Mouse (Mus musculus): ENCODE data around the gene Ube2g2. TPM values are rescaled to one million over a fixed set of nuclear protein-coding genes. Genes with fewer than 3 reads are reported as not detected.

Ube2g2 gene
- polyA plus RNA-seq (2012; rRNA removed; ENCODE audit: low replicate concordance), result 37.7 and 49.2 TPM in 2 replicates

GRCm38 (mm10) chr10:77622055-77622988 is at the start of gene Ube2g2:
Ube2g2 (plus strand) TSS chr10:77622275.

GRCm38 (mm10) chr10:77581408-77582284 is 40.4 kb upstream of the Ube2g2 start, which contains the start of gene Pttg1ip:
Pttg1ip (plus strand) TSS chr10:77581720.

GRCm38 (mm10) chr10:77605908-77606826 is 15.9 kb upstream of the Ube2g2 start, which contains the start of the genes Sumo3 and Gm49325:
Sumo3 (plus strand) TSS chr10:77606097.
Gm49325 (plus strand) TSS chr10:77606197.

DNA sequence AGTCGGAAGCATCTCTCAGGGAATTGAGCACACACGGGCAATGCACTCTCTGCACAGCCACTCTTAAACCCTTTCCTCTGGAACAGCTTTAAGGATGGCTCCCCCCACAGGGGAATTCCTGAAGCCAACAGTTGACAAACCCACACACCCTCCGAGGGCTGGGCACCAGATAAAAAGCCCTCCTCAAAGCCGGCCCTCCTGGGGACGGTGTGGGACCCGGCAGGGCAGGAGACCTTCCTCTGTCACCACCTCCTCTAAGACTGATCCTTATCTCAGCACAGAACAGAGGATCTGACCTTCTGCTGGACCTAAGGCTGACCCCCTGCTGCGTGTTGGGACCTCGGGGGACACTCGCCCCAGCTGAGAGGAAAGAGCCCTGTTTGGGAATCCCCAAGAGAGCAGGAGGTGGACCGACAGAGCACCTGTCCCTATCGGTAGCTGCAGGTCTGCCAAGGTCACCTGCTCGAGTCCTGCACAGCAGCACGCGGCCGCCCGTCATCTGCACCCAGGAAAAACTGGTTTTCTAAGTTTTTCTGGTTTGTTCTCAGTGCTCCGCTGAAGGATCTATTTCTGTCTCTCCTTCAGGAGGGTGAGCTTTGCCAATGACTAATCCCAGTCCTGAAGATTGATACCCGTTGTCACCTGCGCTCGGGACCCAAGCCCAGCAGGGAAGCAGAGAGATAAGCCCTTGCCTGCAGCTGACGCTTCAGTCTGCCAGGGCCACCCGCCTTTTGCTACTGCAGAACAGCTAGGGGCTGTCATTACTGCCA is 64.0 kb downstream of the Ube2g2 start, which contains the start of gene Tspear:
TSS of gene Tspear (plus strand) at position 675 of the 770 bp plus-strand sequence.

DNA sequence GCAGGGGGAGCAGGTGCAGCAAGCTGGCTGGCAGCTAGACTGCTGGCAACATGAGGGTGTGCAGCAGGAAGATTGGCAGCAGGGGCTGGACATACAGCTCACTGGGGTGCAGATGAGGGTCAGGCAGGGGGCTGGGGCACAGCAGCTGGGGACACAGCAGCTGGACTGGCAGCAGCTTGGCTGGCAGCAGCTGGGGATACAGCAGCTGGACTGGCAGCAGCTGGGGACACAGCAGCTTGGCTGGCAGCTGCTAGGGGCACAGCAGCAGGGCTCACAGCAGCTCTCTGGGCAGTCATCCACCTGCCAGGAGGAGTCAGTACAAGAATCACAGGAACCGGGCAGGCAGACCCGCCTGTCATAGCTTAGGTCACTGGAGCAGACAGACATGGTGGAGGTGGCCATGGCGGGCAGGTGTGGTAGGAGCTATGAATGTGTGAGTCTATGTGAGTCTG is 68.3 kb downstream of the Ube2g2 start, which contains the start of gene Gm19402:
TSS of gene Gm19402 (minus strand) at position 402 of the 452 bp plus-strand sequence.

Other genes starting within 250 kb of the Ube2g2 start
- 7.3 and 9.4 TPM in 2 replicates for gene Adarb1, start 204.0 kb upstream of the Ube2g2 start, polyA plus RNA-seq (2012; rRNA removed; ENCODE audit: low replicate concordance)
- 22.0 and 26.7 TPM in 2 replicates for gene Fam207a, start 106.5 kb upstream of the Ube2g2 start, polyA plus RNA-seq (2012; rRNA removed; ENCODE audit: low replicate concordance)
- 54.9 and 63.3 TPM in 2 replicates for gene Itgb2, start 92.0 kb upstream of the Ube2g2 start, polyA plus RNA-seq (2012; rRNA removed; ENCODE audit: low replicate concordance)
- gene Pttg1ip, start 40.6 kb upstream of the Ube2g2 start, polyA plus RNA-seq (2012; rRNA removed; ENCODE audit: low replicate concordance), result 156 and 229 TPM in 2 replicates
- gene Sumo3, start 16.2 kb upstream of the Ube2g2 start, polyA plus RNA-seq (2012; rRNA removed; ENCODE audit: low replicate concordance), result 136 and 145 TPM in 2 replicates
- not detected in 2 replicates for gene Gm49325, start 16.1 kb upstream of the Ube2g2 start, polyA plus RNA-seq (2012; rRNA removed; ENCODE audit: low replicate concordance)
- 0.49 and 0.69 TPM in 2 replicates for gene Tspear, start 64.3 kb downstream of the Ube2g2 start, polyA plus RNA-seq (2012; rRNA removed; ENCODE audit: low replicate concordance)
- gene Gm19402, start 68.5 kb downstream of the Ube2g2 start, polyA plus RNA-seq (2012; rRNA removed; ENCODE audit: low replicate concordance), result not detected in 2 replicates
- gene Gm9508, start 75.0 kb downstream of the Ube2g2 start, polyA plus RNA-seq (2012; rRNA removed; ENCODE audit: low replicate concordance), result not detected in 2 replicates
- gene Gm10272, start 84.4 kb downstream of the Ube2g2 start, polyA plus RNA-seq (2012; rRNA removed; ENCODE audit: low replicate concordance), result not detected in 2 replicates
- not detected in 2 replicates for gene Gm10024, start 89.2 kb downstream of the Ube2g2 start, polyA plus RNA-seq (2012; rRNA removed; ENCODE audit: low replicate concordance)
- gene Gm10142, start 93.5 kb downstream of the Ube2g2 start, polyA plus RNA-seq (2012; rRNA removed; ENCODE audit: low replicate concordance), result not detected in 2 replicates
- gene Krtap12-1, start 98.3 kb downstream of the Ube2g2 start, polyA plus RNA-seq (2012; rRNA removed; ENCODE audit: low replicate concordance), result not detected in 2 replicates
- gene Gm10100, start 104.2 kb downstream of the Ube2g2 start, polyA plus RNA-seq (2012; rRNA removed; ENCODE audit: low replicate concordance), result not detected in 2 replicates
- gene Gm18596, start 120.4 kb downstream of the Ube2g2 start, polyA plus RNA-seq (2012; rRNA removed; ENCODE audit: low replicate concordance), result not detected in 2 replicates
- not detected in 2 replicates for gene Gm9736, start 129.1 kb downstream of the Ube2g2 start, polyA plus RNA-seq (2012; rRNA removed; ENCODE audit: low replicate concordance)
- not detected in 2 replicates for gene Gm3233, start 137.4 kb downstream of the Ube2g2 start, polyA plus RNA-seq (2012; rRNA removed; ENCODE audit: low replicate concordance)
- not detected in 2 replicates for gene Gm3238, start 149.1 kb downstream of the Ube2g2 start, polyA plus RNA-seq (2012; rRNA removed; ENCODE audit: low replicate concordance)
- not detected in 2 replicates for gene Gm7138, start 154.7 kb downstream of the Ube2g2 start, polyA plus RNA-seq (2012; rRNA removed; ENCODE audit: low replicate concordance)
- not detected in 2 replicates for gene Gm3250, start 160.3 kb downstream of the Ube2g2 start, polyA plus RNA-seq (2012; rRNA removed; ENCODE audit: low replicate concordance)
- gene Gm7137, start 165.9 kb downstream of the Ube2g2 start, polyA plus RNA-seq (2012; rRNA removed; ENCODE audit: low replicate concordance), result not detected in 2 replicates
- gene Gm9639, start 172.8 kb downstream of the Ube2g2 start, polyA plus RNA-seq (2012; rRNA removed; ENCODE audit: low replicate concordance), result not detected in 2 replicates
- not detected in 2 replicates for gene Gm19668, start 176.9 kb downstream of the Ube2g2 start, polyA plus RNA-seq (2012; rRNA removed; ENCODE audit: low replicate concordance)
- gene Gm9507, start 189.6 kb downstream of the Ube2g2 start, polyA plus RNA-seq (2012; rRNA removed; ENCODE audit: low replicate concordance), result not detected in 2 replicates
- not detected in 2 replicates for gene Gm2696, start 192.4 kb downstream of the Ube2g2 start, polyA plus RNA-seq (2012; rRNA removed; ENCODE audit: low replicate concordance)
- gene Krtap10-4, start 204.8 kb downstream of the Ube2g2 start, polyA plus RNA-seq (2012; rRNA removed; ENCODE audit: low replicate concordance), result not detected in 2 replicates
- gene Krtap10-10, start 213.7 kb downstream of the Ube2g2 start, polyA plus RNA-seq (2012; rRNA removed; ENCODE audit: low replicate concordance), result not detected in 2 replicates
- not detected in 2 replicates for gene Gm36176, start 224.5 kb downstream of the Ube2g2 start, polyA plus RNA-seq (2012; rRNA removed; ENCODE audit: low replicate concordance)
- gene Gm10318, start 230.6 kb downstream of the Ube2g2 start, polyA plus RNA-seq (2012; rRNA removed; ENCODE audit: low replicate concordance), result not detected in 2 replicates
- gene Gm3285, start 239.7 kb downstream of the Ube2g2 start, polyA plus RNA-seq (2012; rRNA removed; ENCODE audit: low replicate concordance), result not detected in 2 replicates

Data from mammary gland, adult 2 months (tissue).